Mouse (Mus musculus) CH12.LX (cell line): Measurements from ENCODE around the gene Hist1h4k. TPM values are rescaled to one million over a fixed set of nuclear protein-coding genes. Genes with fewer than 3 reads are reported as not detected.
"Not testable (repeated sequence)": the region's sequence is repeated elsewhere in the genome, so short reads cannot be mapped to it uniquely, and the experiment has no call there.

Experiments
- DNase-seq: peaks from one replicate; pipeline ENCODE4 v3.0.0-alpha.2; 2013; ENCODE audit errors: extremely low read depth
- H3K27ac ChIP-seq: 2 replicates; pipeline ENCODE4 v1.5.1; 2012; ENCODE audit warnings: low read depth, mild to moderate bottlenecking, control low read depth, moderate library complexity; ENCODE audit not compliant: insufficient read depth
- H3K27me3 ChIP-seq: replicated peaks from 2 replicates; pipeline ENCODE3; 2012; ENCODE audit warnings: inconsistent platforms
- H3K36me3 ChIP-seq, 2 experiments: replicated peaks in 1 of 2; 2 replicates each; pipeline versions ENCODE3 to v1.6.1; 2012; ENCODE audit warnings: inconsistent platforms in 1 of 2, low read length in 1 of 2, mild to moderate bottlenecking in 1 of 2, mixed read lengths in 1 of 2, moderate library complexity in 1 of 2; ENCODE audit not compliant: control insufficient read depth in 1 of 2, insufficient read depth in 1 of 2
- H3K4me1 ChIP-seq, 2 experiments: 2 replicates each; pipeline ENCODE4 v1.6.1; 2012; ENCODE audit warnings: inconsistent platforms in 1 of 2, moderate library complexity in 1 of 2; ENCODE audit not compliant: insufficient read depth in 2 of 2, control insufficient read depth in 1 of 2
- H3K4me2 ChIP-seq: 2 replicates; pipeline ENCODE4 v1.6.1; 2012; ENCODE audit warnings: low read depth, mild to moderate bottlenecking, control low read depth; ENCODE audit not compliant: poor library complexity, insufficient read depth, severe bottlenecking
- H3K4me3 ChIP-seq, 3 experiments: fragments of 150-350 bp in 1 of 3; sonication (generic) in 1 of 3; replicated peaks in 1 of 3; 2 replicates each; pipeline versions ENCODE3 to v1.5.1; 2011 to 2012; ENCODE audit warnings: low read depth in 2 of 3, low read length in 2 of 3, mild to moderate bottlenecking in 2 of 3, moderate library complexity in 2 of 3, control low read depth in 1 of 3, improper control_type of control experiment in 1 of 3, inconsistent platforms in 1 of 3, mixed read lengths in 1 of 3; ENCODE audit not compliant: poor library complexity in 1 of 3
- H3K79me2 ChIP-seq: replicated peaks from 2 replicates; pipeline ENCODE4 v1.6.1; 2012; ENCODE audit warnings: mild to moderate bottlenecking, moderate library complexity; ENCODE audit not compliant: control insufficient read depth, poor library complexity, insufficient read depth, severe bottlenecking; ENCODE audit errors: extremely low read depth
- H3K9ac ChIP-seq: 2 replicates; pipeline ENCODE4 v1.6.1; 2012; ENCODE audit warnings: low read depth, mild to moderate bottlenecking, control low read depth, moderate library complexity; ENCODE audit not compliant: insufficient read depth
- H3K9me3 ChIP-seq: replicated peaks from 2 replicates; pipeline ENCODE3; 2012; ENCODE audit warnings: low read length, inconsistent platforms, mixed read lengths
- BHLHE40 ChIP-seq: IDR thresholded peaks from 2 replicates; pipeline ENCODE4 v1.6.1; 2011; ENCODE audit warnings: mild to moderate bottlenecking, low read depth, low read length, improper control_type of control experiment
- CHD1 ChIP-seq: IDR thresholded peaks from 2 replicates; pipeline ENCODE4 v1.6.1; 2012; ENCODE audit warnings: low read depth, low read length, improper control_type of control experiment, inconsistent platforms
- CHD2 ChIP-seq: IDR thresholded peaks from 2 replicates; pipeline ENCODE4 v1.6.1; 2011; ENCODE audit warnings: low read length, improper control_type of control experiment
- E2F4 ChIP-seq: IDR thresholded peaks from 2 replicates; pipeline ENCODE4 v1.6.1; 2011; ENCODE audit warnings: low read depth, low read length, improper control_type of control experiment; ENCODE audit not compliant: insufficient replicate concordance
- ELF1 ChIP-seq: IDR thresholded peaks from 2 replicates; pipeline ENCODE4 v1.6.1; 2014; ENCODE audit warnings: low read depth, mild to moderate bottlenecking, inconsistent platforms, low read length, improper control_type of control experiment
- HCFC1 ChIP-seq: IDR thresholded peaks from 2 replicates; pipeline ENCODE4 v1.6.1; 2012; ENCODE audit warnings: low read depth, mild to moderate bottlenecking, inconsistent platforms, low read length, improper control_type of control experiment
- IRF4 ChIP-seq: IDR thresholded peaks from 2 replicates; pipeline ENCODE4 v1.6.1; 2014; ENCODE audit warnings: low read depth, mild to moderate bottlenecking, inconsistent platforms, low read length, improper control_type of control experiment
- KAT2A ChIP-seq: IDR thresholded peaks from 2 replicates; pipeline ENCODE4 v1.6.1; 2012; ENCODE audit warnings: low read length, improper control_type of control experiment, inconsistent platforms; ENCODE audit not compliant: insufficient replicate concordance
- MAFK ChIP-seq: IDR thresholded peaks from 2 replicates; pipeline ENCODE4 v1.6.1; 2011; ENCODE audit warnings: low read length, improper control_type of control experiment; ENCODE audit not compliant: insufficient replicate concordance
- MAZ ChIP-seq: IDR thresholded peaks from 2 replicates; pipeline ENCODE4 v1.6.1; 2012; ENCODE audit warnings: low read depth, mild to moderate bottlenecking, inconsistent platforms, low read length, improper control_type of control experiment, moderate library complexity
- MEF2A ChIP-seq: IDR thresholded peaks from 2 replicates; pipeline ENCODE4 v1.6.1; 2014; ENCODE audit warnings: low read depth, mild to moderate bottlenecking, inconsistent platforms, low read length, improper control_type of control experiment, borderline replicate concordance
- MXI1 ChIP-seq: IDR thresholded peaks from 2 replicates; pipeline ENCODE4 v1.6.1; 2011; ENCODE audit warnings: mild to moderate bottlenecking, low read depth, low read length, improper control_type of control experiment
- NELFE ChIP-seq: IDR thresholded peaks from 2 replicates; pipeline ENCODE4 v1.6.1; 2011; ENCODE audit warnings: low read depth, low read length, improper control_type of control experiment
- POLR2A ChIP-seq: IDR thresholded peaks from 2 replicates; pipeline ENCODE4 v1.6.1; 2011; ENCODE audit warnings: low read depth, mild to moderate bottlenecking, improper control_type of control experiment, low read length
- RCOR1 ChIP-seq: conservative IDR thresholded peaks from 2 replicates; pipeline ENCODE4 v1.6.1; 2012; ENCODE audit warnings: low read depth, mild to moderate bottlenecking, inconsistent platforms, low read length, improper control_type of control experiment
- SIN3A ChIP-seq: IDR thresholded peaks from 2 replicates; pipeline ENCODE4 v1.6.1; 2012; ENCODE audit warnings: low read length, improper control_type of control experiment, inconsistent platforms
- TBP ChIP-seq: conservative IDR thresholded peaks from 2 replicates; pipeline ENCODE4 v1.6.1; 2011; ENCODE audit warnings: low read depth, low read length, improper control_type of control experiment
- TCF12 ChIP-seq: IDR thresholded peaks from 2 replicates; pipeline ENCODE4 v1.6.1; 2014; ENCODE audit warnings: low read depth, mild to moderate bottlenecking, inconsistent platforms, low read length, improper control_type of control experiment
- UBTF ChIP-seq: IDR thresholded peaks from 2 replicates; pipeline ENCODE4 v1.6.1; 2012; ENCODE audit warnings: low read depth, mild to moderate bottlenecking, inconsistent platforms, low read length, improper control_type of control experiment, moderate library complexity
- ZMIZ1 ChIP-seq: IDR thresholded peaks from 2 replicates; pipeline ENCODE4 v1.6.1; 2012; ENCODE audit warnings: low read depth, mild to moderate bottlenecking, inconsistent platforms, low read length, improper control_type of control experiment
- dilution Hi-C: fragments of 300-500 bp; cut with MboI; formaldehyde crosslinking; loops from 2 replicates; pipeline ENCODE4 v1.14.3; 2020; ENCODE audit warnings: low sequenced_read_pairs; ENCODE audit not compliant: extremely low pct_unique_long_range_greater_than_20kb, extremely low pct_ligation_motif_present
- in situ Hi-C: fragments of 300-500 bp; cut with MboI; formaldehyde crosslinking; loops from 3 replicates; pipeline ENCODE4 v1.14.3; 2019; ENCODE audit warnings: low sequenced_read_pairs, low pct_ligation_motif_present, low pct_unique_long_range_greater_than_20kb, mixed read lengths
- polyA plus RNA-seq: library from polyadenylated mRNA; unstranded; fragments of >175 nt; gene quantifications from 2 replicates; pipeline ENCODE4 v1.2.1, GENCODE M21; 2012; ENCODE audit warnings: low read depth; ENCODE audit not compliant: insufficient read length
- total RNA-seq, 2 experiments: library from RNA; depleted of rRNA; stranded (reverse); fragments of 300-350 nt in 1 of 2; fragments of >200 nt in 1 of 2; gene quantifications; 2 replicates each; pipeline ENCODE4 v1.2.3; 2012 to 2014

The Hist1h4k gene
- total RNA-seq (2012; rRNA removed) (3,228 and 4,319 TPM in 2 replicates), total RNA-seq (2014; rRNA removed) (15.2 and 25.4 TPM in 2 replicates), polyA plus RNA-seq (5.6 and 13.2 TPM in 2 replicates)

DNA sequence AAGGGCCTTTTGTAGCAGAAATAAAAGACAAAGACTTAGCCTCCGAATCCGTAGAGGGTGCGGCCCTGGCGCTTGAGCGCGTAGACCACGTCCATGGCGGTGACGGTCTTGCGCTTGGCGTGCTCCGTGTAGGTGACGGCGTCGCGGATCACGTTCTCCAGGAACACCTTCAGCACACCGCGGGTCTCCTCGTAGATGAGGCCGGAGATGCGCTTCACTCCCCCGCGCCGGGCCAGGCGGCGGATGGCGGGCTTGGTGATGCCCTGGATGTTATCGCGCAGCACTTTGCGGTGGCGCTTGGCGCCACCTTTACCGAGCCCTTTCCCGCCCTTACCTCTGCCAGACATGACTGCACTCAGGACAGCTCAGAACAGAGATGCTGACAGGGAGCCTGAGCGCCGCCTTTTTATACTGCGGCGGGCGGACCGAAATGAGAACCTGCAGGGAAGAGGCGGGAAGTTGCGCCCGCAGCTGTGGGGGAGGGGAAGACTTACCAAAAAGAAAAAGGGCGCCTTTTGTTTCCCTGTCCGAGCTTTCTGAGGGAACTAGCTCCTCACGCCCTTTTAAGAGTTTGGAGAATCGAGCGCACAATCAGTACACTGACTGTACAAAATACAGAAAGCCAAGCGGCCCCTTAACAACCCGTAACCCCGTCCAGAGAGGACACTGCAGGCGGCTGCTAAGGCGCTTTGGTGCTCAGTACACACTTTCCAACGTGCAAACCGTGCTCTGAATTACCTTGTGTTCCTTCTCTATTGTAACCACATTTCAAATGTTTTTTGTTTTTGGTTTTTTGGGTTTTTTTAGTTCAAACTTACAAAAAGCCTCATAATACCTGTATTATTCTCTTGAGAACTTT lies at the start of gene Hist1h4k:
TSS of gene Hist1h4k (minus strand) at position 347 of the 859 bp plus-strand sequence.
- peak within 1 kb of the TSS; percentile 93 for H3K27ac ChIP-seq
- in situ Hi-C loops, dilution Hi-C loops, H3K36me3 ChIP-seq, H3K27me3 ChIP-seq, H3K9me3 ChIP-seq, H3K79me2 ChIP-seq: not testable (repeated sequence)
- H3K4me2 ChIP-seq, result peak within 1 kb of the TSS; percentile 96
- peaks cover 0 to 19% of the 10 kb centered on the region in 2 experiments; a peak in 2 of 4 replicates for H3K4me1 ChIP-seq
- TF ChIP-seq MXI1 (peak; percentile 84), MAZ (0 out of 2 replicates have a peak, but pooled peaks have one; percentile 64), CHD1 (peak; percentile 86), CHD2 (peak; percentile 82), TBP (peak; percentile 95), ZMIZ1 (peak; percentile 100), UBTF (peak; percentile 97), E2F4 (peak; percentile 91), IRF4 (peak; percentile 64), HCFC1 (peak; percentile 82), TCF12 (peak; percentile 92), POLR2A (peak; percentile 96), NELFE (peak; percentile 99), BHLHE40 (peak; percentile 55), MAFK (peak; percentile 41; the same call in 1 of the 2 replicates), SIN3A (peak; percentile 96), MEF2A (peak; percentile 67), KAT2A (0 out of 2 replicates have a peak, but pooled peaks have one; percentile 64), RCOR1 (peak; percentile 97), ELF1 (peak; percentile 46; the same call in 1 of the 2 replicates)
- peak within 1 kb of the TSS; percentile 53 to 69 (median 55) for H3K4me3 ChIP-seq
- peak within 1 kb of the TSS; percentile 92 for H3K9ac ChIP-seq
- peak; percentile 93 for DNase-seq

DNA sequence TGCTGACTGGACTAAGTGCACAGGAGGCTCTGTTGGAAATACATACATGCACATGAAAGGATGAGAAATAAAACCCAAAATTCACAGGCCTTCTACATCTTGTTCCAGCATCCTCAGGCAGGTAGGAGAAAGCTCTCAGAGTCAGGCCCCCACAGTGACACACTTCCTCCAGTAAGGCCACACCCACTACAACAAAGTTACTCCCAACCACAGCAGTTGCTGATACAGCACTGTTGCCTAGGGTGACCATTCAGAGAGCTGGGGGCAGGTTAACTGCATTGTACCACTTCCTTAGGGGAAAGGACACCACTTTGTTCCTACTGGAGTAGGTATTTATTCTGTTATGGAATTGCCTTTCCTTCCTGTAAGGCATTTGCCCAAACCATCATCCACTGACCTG lies 46.9 kb upstream of the Hist1h4k start:
- H3K36me3 ChIP-seq, in situ Hi-C loops, DNase-seq, H3K27ac ChIP-seq, H3K79me2 ChIP-seq, H3K4me2 ChIP-seq, H3K9me3 ChIP-seq, H3K9ac ChIP-seq, H3K4me3 ChIP-seq, H3K27me3 ChIP-seq, dilution Hi-C loops, H3K4me1 ChIP-seq: not testable (repeated sequence)
